Mouse (Mus musculus): ENCODE results near the gene Itpkc.
"Not testable (repeated sequence)": the region's sequence is repeated elsewhere in the genome, so short reads cannot be mapped to it uniquely, and the experiment has no call there.

Gene Itpkc

GRCm38 (mm10) chr7:27228281-27228821 is at the start of gene Itpkc:
Itpkc (minus strand) TSS chr7:27228661.
- peak; percentile 91 to 93 for DNase-seq

GRCm38 (mm10) chr7:27277191-27277590 is 48.7 kb upstream of the Itpkc start:
- DNase-seq: peak in 1 of 2 experiments; percentile 38

- DNase-seq: no peak
Observed at GRCm38 (mm10) chr7:27276021-27276420, 47.6 kb upstream of the Itpkc start.

- peak in 1 of 2 experiments; percentile 48 for DNase-seq
Observed at GRCm38 (mm10) chr7:27274916-27275315, 46.5 kb upstream of the Itpkc start.

GRCm38 (mm10) chr7:27273739-27274351 is 45.4 kb upstream of the Itpkc start:
- DNase-seq: peak; percentile 53 to 74

- no peak for DNase-seq
Observed at GRCm38 (mm10) chr7:27271423-27271822, 43.0 kb upstream of the Itpkc start.

- no peak for DNase-seq
Observed at GRCm38 (mm10) chr7:27266515-27267128, 38.2 kb upstream of the Itpkc start.

- DNase-seq: no peak
Observed at GRCm38 (mm10) chr7:27264761-27265160, 36.3 kb upstream of the Itpkc start.

GRCm38 (mm10) chr7:27261888-27262287 is 33.4 kb upstream of the Itpkc start:
- DNase-seq: peak; percentile 38 to 62

- peak; percentile 52 to 61 for DNase-seq
Observed at GRCm38 (mm10) chr7:27260856-27261255, 32.4 kb upstream of the Itpkc start.

- DNase-seq: peak; percentile 51 to 65
Observed at GRCm38 (mm10) chr7:27259771-27260170, 31.3 kb upstream of the Itpkc start.

- DNase-seq: peak; percentile 61 to 70
Observed at GRCm38 (mm10) chr7:27259271-27259721, 30.8 kb upstream of the Itpkc start.

GRCm38 (mm10) chr7:27258205-27258899 is 29.9 kb upstream of the Itpkc start, which contains the start of gene Numbl:
Numbl (plus strand) TSS chr7:27258433.
- DNase-seq: peak; percentile 99

- peak; percentile 88 to 93 for DNase-seq
Observed at GRCm38 (mm10) chr7:27257852-27258204, 29.4 kb upstream of the Itpkc start.

- DNase-seq: peak; percentile 97
Observed at GRCm38 (mm10) chr7:27257046-27257851, 28.8 kb upstream of the Itpkc start.

- DNase-seq: peak; percentile 58 to 69
Observed at GRCm38 (mm10) chr7:27255721-27256120, 27.3 kb upstream of the Itpkc start.

GRCm38 (mm10) chr7:27251946-27252345 is 23.5 kb upstream of the Itpkc start:
- no peak for DNase-seq

- DNase-seq: peak; percentile 79 to 84
Observed at GRCm38 (mm10) chr7:27249928-27250327, 21.5 kb upstream of the Itpkc start.

- peak; percentile 67 to 81 for DNase-seq
Observed at GRCm38 (mm10) chr7:27249146-27249545, 20.7 kb upstream of the Itpkc start.

GRCm38 (mm10) chr7:27244088-27244487 is 15.6 kb upstream of the Itpkc start:
- DNase-seq: not testable (repeated sequence)

GRCm38 (mm10) chr7:27243211-27243610 is 14.8 kb upstream of the Itpkc start:
- DNase-seq: no peak

- no peak for DNase-seq
Observed at GRCm38 (mm10) chr7:27238568-27238967, 10.1 kb upstream of the Itpkc start.

GRCm38 (mm10) chr7:27237527-27237926 is 9.1 kb upstream of the Itpkc start:
- DNase-seq: no peak
